Mouse (Mus musculus): ENCODE data around the gene Hsd3b5. TPM values are rescaled to one million over a fixed set of nuclear protein-coding genes. Genes with fewer than 3 reads are reported as not detected.
"Not testable (repeated sequence)": the region's sequence is repeated elsewhere in the genome, so short reads cannot be mapped to it uniquely, and the experiment has no call there.

Hsd3b5 gene
- polyA plus RNA-seq (2015; fragmentation: Nextera tagmentation; extraction: Ambion mirVana) = not detected in 2 replicates

DNA sequence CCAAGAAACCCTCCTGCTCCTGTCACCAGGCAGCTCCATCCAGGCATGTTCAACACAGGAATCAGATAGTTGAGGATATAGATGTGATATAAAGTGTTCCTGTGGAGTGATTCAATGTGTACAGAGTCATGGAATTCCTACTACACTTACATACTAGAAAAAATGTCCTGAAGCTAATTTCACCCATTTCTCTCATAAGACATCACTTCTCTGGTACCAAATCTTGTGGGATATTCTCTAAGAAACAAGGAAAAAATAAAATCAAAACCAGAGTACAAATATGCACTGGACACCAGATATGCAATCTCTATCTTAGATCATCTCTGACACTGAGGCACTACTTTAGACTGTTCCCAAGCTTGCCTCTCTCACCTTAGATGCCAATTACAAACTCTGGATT is at the start of gene Hsd3b5:
TSS of gene Hsd3b5 (minus strand) at position 101 of the 400 bp plus-strand sequence.
- no peak for ATAC-seq (replicated peaks)
- H3K9ac ChIP-seq (replicated peaks) = no peak within 1 kb of the TSS

DNA sequence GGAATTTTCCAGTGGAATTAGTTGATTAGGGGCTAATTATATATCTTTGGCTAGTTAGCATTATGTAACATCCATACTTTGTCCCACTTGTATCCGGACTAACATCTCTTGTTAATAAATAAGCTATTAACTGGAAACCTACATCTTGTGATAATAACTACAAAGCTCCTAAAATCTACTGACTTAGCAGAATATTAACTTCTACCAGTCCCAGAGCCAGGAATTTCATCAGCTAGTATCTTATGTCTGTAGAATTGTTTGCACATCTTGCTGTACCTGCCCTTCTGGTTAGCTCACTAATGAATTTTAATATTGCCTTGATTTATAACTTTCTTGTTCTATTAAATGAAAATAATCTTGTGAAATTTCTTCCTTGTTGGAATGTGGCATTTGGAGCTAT is 5.1 kb upstream of the Hsd3b5 start:
- no peak overlapping the region for H3K4me3 ChIP-seq
- no peaks in the 10 kb centered on the region for H3K27me3 ChIP-seq
- no peak for ATAC-seq (replicated peaks)
- no peak overlapping the region for H3K9ac ChIP-seq (replicated peaks)
- no peak overlapping the region for H3K4me2 ChIP-seq (replicated peaks)
- H3K27ac ChIP-seq (replicated peaks) = no peak overlapping the region
- WGBS = 84% methylated on average over 1 of the region's 1 CpGs
- no peaks in the 10 kb centered on the region for H3K9me3 ChIP-seq
- no peaks in the 10 kb centered on the region for H3K36me3 ChIP-seq
- no peaks in the 10 kb centered on the region for H3K4me1 ChIP-seq

More for the DNA sequence above, at the start of gene Hsd3b5:
- no peak within 1 kb of the TSS for H3K27ac ChIP-seq (replicated peaks)
- no peaks in the 10 kb centered on the region for H3K4me1 ChIP-seq
- H3K9me3 ChIP-seq = no peaks in the 10 kb centered on the region
- H3K4me2 ChIP-seq (replicated peaks) = no peak within 1 kb of the TSS
- no peaks in the 10 kb centered on the region for H3K27me3 ChIP-seq
- no peak within 1 kb of the TSS for H3K4me3 ChIP-seq
- no peaks in the 10 kb centered on the region for H3K36me3 ChIP-seq

- 92% methylated on average over 3 of the region's 3 CpGs for WGBS
- H3K36me3 ChIP-seq = no peaks in the 10 kb centered on the region
- H3K4me3 ChIP-seq = no peak overlapping the region
Observed at GRCm38 (mm10) chr3:98629633-98630032, 419 bp downstream of the Hsd3b5 start.

GRCm38 (mm10) chr3:98616786-98617185 is 13.3 kb downstream of the Hsd3b5 start:
- ATAC-seq (replicated peaks); H3K36me3 ChIP-seq; H3K4me1 ChIP-seq; H3K9me3 ChIP-seq; H3K27me3 ChIP-seq; H3K27ac ChIP-seq (replicated peaks); H3K9ac ChIP-seq (replicated peaks); H3K4me3 ChIP-seq; H3K4me2 ChIP-seq (replicated peaks): not testable (repeated sequence)
- 75% methylated on average over 1 of the region's 1 CpGs for WGBS

More at GRCm38 (mm10) chr3:98629633-98630032, 419 bp downstream of the Hsd3b5 start:
- H3K9me3 ChIP-seq = no peaks in the 10 kb centered on the region
- ATAC-seq (replicated peaks) = no peak
- H3K4me2 ChIP-seq (replicated peaks) = no peak overlapping the region
- H3K4me1 ChIP-seq = no peaks in the 10 kb centered on the region
- no peak overlapping the region for H3K9ac ChIP-seq (replicated peaks)
- no peak overlapping the region for H3K27ac ChIP-seq (replicated peaks)
- no peaks in the 10 kb centered on the region for H3K27me3 ChIP-seq

DNA sequence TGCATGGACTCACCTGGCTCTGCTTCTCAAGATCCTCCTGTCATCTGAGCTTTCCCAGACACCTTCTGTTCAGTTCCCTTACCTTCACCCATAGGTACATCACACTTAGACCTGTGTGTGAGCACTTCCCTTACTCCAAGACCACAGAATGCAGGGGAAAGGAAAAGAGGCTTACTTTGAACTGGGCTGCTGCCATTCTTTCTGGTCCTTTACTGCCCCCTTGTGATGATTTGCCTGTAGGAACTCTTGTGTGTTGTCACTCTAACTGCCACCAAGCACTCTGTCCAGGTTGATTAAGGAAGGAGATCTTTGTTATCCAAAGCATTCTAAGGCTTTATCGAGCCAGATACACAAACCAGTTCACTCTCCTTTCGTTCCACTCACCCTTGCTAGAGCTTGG is 13.8 kb downstream of the Hsd3b5 start:
- not testable (repeated sequence) for H3K9me3 ChIP-seq; H3K9ac ChIP-seq (replicated peaks); H3K36me3 ChIP-seq; ATAC-seq (replicated peaks); H3K4me3 ChIP-seq; H3K27ac ChIP-seq (replicated peaks); H3K4me2 ChIP-seq (replicated peaks); H3K4me1 ChIP-seq; H3K27me3 ChIP-seq
- 20% methylated on average over 2 of the region's 2 CpGs for WGBS

- H3K9ac ChIP-seq (replicated peaks); ATAC-seq (replicated peaks); H3K27ac ChIP-seq (replicated peaks); H3K27me3 ChIP-seq; H3K4me2 ChIP-seq (replicated peaks); H3K36me3 ChIP-seq; H3K9me3 ChIP-seq; H3K4me1 ChIP-seq; H3K4me3 ChIP-seq: not testable (repeated sequence)
- 73% methylated on average over 2 of the region's 2 CpGs for WGBS
Observed at GRCm38 (mm10) chr3:98614406-98614927, 15.6 kb downstream of the Hsd3b5 start.

GRCm38 (mm10) chr3:98613963-98614362 is 16.1 kb downstream of the Hsd3b5 start:
- ATAC-seq (replicated peaks) = no peak
- H3K9me3 ChIP-seq = no peaks in the 10 kb centered on the region
- no peak overlapping the region for H3K27ac ChIP-seq (replicated peaks)
- no peaks in the 10 kb centered on the region for H3K4me1 ChIP-seq
- no peak overlapping the region for H3K9ac ChIP-seq (replicated peaks)
- H3K4me3 ChIP-seq = no peak overlapping the region
- no peaks in the 10 kb centered on the region for H3K27me3 ChIP-seq
- no peak overlapping the region for H3K4me2 ChIP-seq (replicated peaks)
- H3K36me3 ChIP-seq = no peaks in the 10 kb centered on the region

DNA sequence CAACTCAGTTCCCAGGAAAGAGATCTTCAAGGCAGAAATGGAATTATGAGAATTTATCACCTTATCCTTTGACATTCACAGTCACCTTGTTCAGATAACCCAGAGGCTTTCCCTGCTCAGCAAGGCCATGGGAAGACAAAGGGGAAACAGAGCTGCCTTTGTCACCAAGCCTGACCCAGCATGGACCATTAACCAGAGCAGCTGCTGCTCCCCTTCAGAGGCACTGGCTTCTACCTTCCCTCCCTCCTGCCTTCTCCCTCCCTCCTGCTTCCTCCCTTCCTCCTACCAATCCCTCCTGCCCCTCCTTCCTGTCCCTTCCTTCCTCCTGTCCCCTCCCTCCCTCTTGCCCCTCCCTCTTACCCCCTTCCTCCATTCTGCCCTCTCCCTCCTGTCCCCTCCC is 16.5 kb downstream of the Hsd3b5 start:
- not testable (repeated sequence) for H3K9ac ChIP-seq (replicated peaks); H3K4me2 ChIP-seq (replicated peaks); H3K27ac ChIP-seq (replicated peaks); H3K4me1 ChIP-seq; H3K36me3 ChIP-seq; H3K4me3 ChIP-seq; H3K27me3 ChIP-seq; H3K9me3 ChIP-seq; ATAC-seq (replicated peaks)

DNA sequence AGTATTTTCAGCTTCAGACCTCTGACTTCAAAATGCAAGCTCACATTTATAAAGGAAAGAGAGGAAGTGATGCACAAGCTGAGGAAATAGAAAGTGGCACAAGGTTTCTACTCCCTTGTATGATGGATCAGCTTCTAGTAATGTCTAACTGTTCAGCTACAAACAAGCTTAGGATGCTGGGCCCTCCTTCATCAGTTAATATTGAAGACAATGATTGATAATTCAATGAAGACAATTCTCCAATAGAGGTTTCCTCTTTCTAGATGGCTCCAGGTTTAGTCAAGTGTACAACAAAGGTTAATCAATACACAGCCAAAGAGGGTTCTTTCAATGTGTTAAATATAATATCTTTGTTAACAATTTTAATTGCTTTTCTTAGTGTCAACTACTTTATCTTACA is 41.3 kb downstream of the Hsd3b5 start, which contains the start of gene Gm10681:
TSS of gene Gm10681 (minus strand) at position 101 of the 400 bp plus-strand sequence.
- H3K27ac ChIP-seq (replicated peaks) = no peak within 1 kb of the TSS
- H3K27me3 ChIP-seq = no peaks in the 10 kb centered on the region
- no peak within 1 kb of the TSS for H3K9ac ChIP-seq (replicated peaks)
- no peaks in the 10 kb centered on the region for H3K9me3 ChIP-seq
- H3K4me2 ChIP-seq (replicated peaks) = no peak within 1 kb of the TSS
- no peaks in the 10 kb centered on the region for H3K4me1 ChIP-seq
- no peaks in the 10 kb centered on the region for H3K36me3 ChIP-seq
- H3K4me3 ChIP-seq = no peak within 1 kb of the TSS
- ATAC-seq (replicated peaks) = no peak

DNA sequence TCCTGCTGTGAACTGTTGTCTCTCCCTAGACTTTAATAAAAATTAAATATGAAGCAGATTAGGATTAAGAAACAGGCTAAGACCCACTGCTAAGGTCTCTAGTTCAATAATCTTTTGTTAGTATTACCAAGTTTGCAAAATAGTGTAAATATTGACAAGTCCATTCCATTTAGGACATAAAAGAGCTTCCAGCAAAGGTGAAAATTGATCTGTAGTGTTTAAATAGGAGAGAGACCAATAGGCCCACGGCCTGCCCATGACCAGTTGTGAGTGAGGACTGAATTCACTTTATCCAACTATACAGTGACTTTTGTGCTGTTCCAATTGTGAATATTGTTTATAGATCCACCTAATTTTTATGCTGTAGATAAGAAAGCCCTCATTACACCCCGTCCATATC is 42.3 kb downstream of the Hsd3b5 start:
- Histone ChIP-seq H3K27me3 (no peaks in the 10 kb centered on the region), H3K9ac (replicated peaks) (no peak overlapping the region), H3K4me2 (replicated peaks) (no peak overlapping the region), H3K36me3 (no peaks in the 10 kb centered on the region), H3K4me1 (no peaks in the 10 kb centered on the region), H3K27ac (replicated peaks) (no peak overlapping the region), H3K4me3 (no peak overlapping the region), H3K9me3 (no peaks in the 10 kb centered on the region)
- ATAC-seq (replicated peaks) = no peak
- WGBS = 82% methylated on average over 2 of the region's 2 CpGs

GRCm38 (mm10) chr3:98582622-98583021 is 47.4 kb downstream of the Hsd3b5 start:
- not testable (repeated sequence) for H3K4me1 ChIP-seq; H3K27me3 ChIP-seq; ATAC-seq (replicated peaks); H3K9ac ChIP-seq (replicated peaks); H3K4me2 ChIP-seq (replicated peaks); H3K27ac ChIP-seq (replicated peaks); H3K9me3 ChIP-seq; H3K4me3 ChIP-seq; H3K36me3 ChIP-seq

DNA sequence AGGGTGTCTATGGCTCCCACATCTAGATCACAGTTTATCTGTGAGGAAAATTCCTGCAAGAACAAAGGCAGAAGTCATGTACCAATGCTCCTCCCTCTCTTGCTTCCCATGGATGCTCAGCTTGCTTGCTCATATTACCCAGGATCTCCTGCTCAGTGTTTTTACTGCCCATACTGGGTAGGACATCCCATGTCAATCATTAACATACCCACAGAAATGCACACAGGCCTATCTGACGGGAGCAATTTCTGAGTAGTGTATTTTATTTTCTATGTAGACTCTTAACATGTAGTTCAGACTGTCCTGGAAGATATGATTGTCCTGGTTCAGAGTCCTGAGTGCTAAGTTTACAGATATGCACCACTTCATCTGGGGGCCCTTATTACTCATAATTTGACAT is 47.9 kb downstream of the Hsd3b5 start:
- not testable (repeated sequence) for H3K4me3 ChIP-seq; H3K4me2 ChIP-seq (replicated peaks); H3K9ac ChIP-seq (replicated peaks); H3K27me3 ChIP-seq; H3K9me3 ChIP-seq; H3K27ac ChIP-seq (replicated peaks); H3K4me1 ChIP-seq; H3K36me3 ChIP-seq; ATAC-seq (replicated peaks)
- no CpG with 5 or more reads among the region's 1 CpGs for WGBS

- H3K9me3 ChIP-seq; H3K27ac ChIP-seq (replicated peaks); H3K4me1 ChIP-seq; H3K4me3 ChIP-seq; ATAC-seq (replicated peaks); H3K36me3 ChIP-seq; H3K9ac ChIP-seq (replicated peaks); H3K4me2 ChIP-seq (replicated peaks); H3K27me3 ChIP-seq: not testable (repeated sequence)
- 100% methylated on average over 1 of the region's 1 CpGs for WGBS
Observed at GRCm38 (mm10) chr3:98581024-98581423, 49.0 kb downstream of the Hsd3b5 start.
